Mouse (Mus musculus) limb, embryonic 13.5 days (tissue): ENCODE measurements around the gene Paxx. TPM values are rescaled to one million over a fixed set of nuclear protein-coding genes. Genes with fewer than 3 reads are reported as not detected.

ENCODE experiments used
- ATAC-seq: fragments of 200-750 bp; cut with Nextera tagmentation; 2 replicates; pipeline ENCODE4 v1.8.0; 2017; ENCODE audit warnings: low read depth, moderate number of reproducible peaks, moderate TSS enrichment; ENCODE audit not compliant: low FRiP score
- H3K27ac ChIP-seq: fragments of 300-500 bp; sonication (generic); 2 replicates; pipeline ENCODE4 v1.5.1; 2015; ENCODE audit warnings: inconsistent platforms, mild to moderate bottlenecking, moderate library complexity
- H3K27me3 ChIP-seq: fragments of 300-500 bp; sonication (generic); 2 replicates; pipeline ENCODE4 v1.6.1; 2015; ENCODE audit warnings: mild to moderate bottlenecking, inconsistent platforms
- H3K36me3 ChIP-seq: fragments of 300-500 bp; sonication (generic); 2 replicates; pipeline ENCODE4 v1.6.1; 2015; ENCODE audit warnings: inconsistent platforms, mild to moderate bottlenecking, moderate library complexity
- H3K4me1 ChIP-seq: fragments of 300-500 bp; sonication (generic); 2 replicates; pipeline ENCODE4 v1.6.1; 2015; ENCODE audit warnings: inconsistent platforms
- H3K4me2 ChIP-seq: fragments of 300-500 bp; sonication (generic); replicated peaks from 2 replicates; pipeline ENCODE4 v1.6.1; 2015; ENCODE audit warnings: inconsistent platforms, mild to moderate bottlenecking, moderate library complexity
- H3K4me3 ChIP-seq: fragments of 300-500 bp; sonication (generic); 2 replicates; pipeline ENCODE4 v1.5.1; 2015; ENCODE audit warnings: moderate library complexity, mild to moderate bottlenecking, inconsistent platforms
- H3K9ac ChIP-seq: fragments of 300-500 bp; sonication (generic); 2 replicates; pipeline ENCODE4 v1.6.1; 2015; ENCODE audit warnings: mild to moderate bottlenecking, inconsistent platforms
- H3K9me3 ChIP-seq: fragments of 300-500 bp; sonication (generic); 2 replicates; pipeline ENCODE4 v1.6.1; 2016; ENCODE audit warnings: inconsistent platforms
- WGBS: fragments of 180-500 bp; shearing (Covaris S2); methylation state at CpG from one replicate; pipeline ENCODE4 v1.1.7; 2015; 5-methylcytosine and 5-hydroxymethylcytosine counted together
- polyA plus RNA-seq: library from polyadenylated mRNA; unstranded; fragments of >200 nt; fragmentation: Nextera tagmentation; extraction: Ambion mirVana; gene quantifications from 2 replicates; pipeline ENCODE4 v1.2.1, GENCODE M21; 2015

Paxx gene
- polyA plus RNA-seq, 1 experiment from 2014 or later: 35.0 TPM

GRCm38 (mm10) chr2:25431308-25431855 lies 29.5 kb downstream of the Paxx start:
- H3K9me3 ChIP-seq: no peaks in the 10 kb centered on the region
- 62% methylated on average over 6 of the region's 6 CpGs for WGBS
- H3K4me1 ChIP-seq: peaks cover 8% of the 10 kb centered on the region; the same call in 1 of the 2 replicates

GRCm38 (mm10) chr2:25430395-25431233 lies 30.3 kb downstream of the Paxx start:
- Histone ChIP-seq H3K36me3 (peaks cover 4% of the 10 kb centered on the region; the same call in 1 of the 2 replicates), H3K4me2 (no peak overlapping the region), H3K27ac (no peak overlapping the region), H3K9me3 (no peaks in the 10 kb centered on the region), H3K9ac (no peak overlapping the region), H3K27me3 (peaks cover 38% of the 10 kb centered on the region), H3K4me3 (no peak overlapping the region), H3K4me1 (peaks cover 8% of the 10 kb centered on the region; the same call in 1 of the 2 replicates)
- WGBS: 76% methylated on average over 17 of the region's 17 CpGs
- ATAC-seq: no peak

More at GRCm38 (mm10) chr2:25431308-25431855, 29.5 kb downstream of the Paxx start:
- no peak overlapping the region for H3K4me2 ChIP-seq
- H3K36me3 ChIP-seq: peaks cover 6% of the 10 kb centered on the region; the same call in 1 of the 2 replicates
- no peak overlapping the region for H3K9ac ChIP-seq
- ATAC-seq: no peak
- H3K27me3 ChIP-seq: peaks cover 31% of the 10 kb centered on the region
- H3K4me3 ChIP-seq: no peak overlapping the region
- no peak overlapping the region for H3K27ac ChIP-seq

GRCm38 (mm10) chr2:25429435-25430180 lies 31.3 kb downstream of the Paxx start:
- no peak for ATAC-seq

GRCm38 (mm10) chr2:25428442-25429236 lies 32.3 kb downstream of the Paxx start, which contains the start of gene Abca2:
Gene Abca2 (plus strand): TSS chr2:25428703.
- peaks cover 8% of the 10 kb centered on the region; the same call in 1 of the 2 replicates for H3K4me1 ChIP-seq
- no peaks in the 10 kb centered on the region for H3K9me3 ChIP-seq
- peak; percentile 89 for ATAC-seq
- under 1% methylated on average over 76 of the region's 89 CpGs for WGBS
- H3K27ac ChIP-seq: no peak within 1 kb of the TSS
- H3K36me3 ChIP-seq: no peaks in the 10 kb centered on the region
- H3K4me2 ChIP-seq: peak within 1 kb of the TSS; percentile 90
- H3K4me3 ChIP-seq: peak within 1 kb of the TSS; percentile 71
- H3K27me3 ChIP-seq: peaks cover 58% of the 10 kb centered on the region
- peak within 1 kb of the TSS; percentile 77 for H3K9ac ChIP-seq

More at GRCm38 (mm10) chr2:25429435-25430180, 31.3 kb downstream of the Paxx start:
- Histone ChIP-seq H3K36me3 (no peaks in the 10 kb centered on the region), H3K9me3 (no peaks in the 10 kb centered on the region), H3K4me2 (peak overlapping the region; percentile 90), H3K4me3 (peak overlapping the region; percentile 71), H3K27ac (no peak overlapping the region), H3K27me3 (peaks cover 48% of the 10 kb centered on the region), H3K9ac (peak overlapping the region; percentile 77; the same call in 1 of the 2 replicates), H3K4me1 (peaks cover 8% of the 10 kb centered on the region; the same call in 1 of the 2 replicates)
- WGBS: 73% methylated on average over 5 of the region's 5 CpGs

GRCm38 (mm10) chr2:25427256-25427655 lies 33.6 kb downstream of the Paxx start:
- peaks cover 72% of the 10 kb centered on the region for H3K27me3 ChIP-seq
- ATAC-seq: no peak
- H3K4me3 ChIP-seq: no peak overlapping the region
- H3K27ac ChIP-seq: no peak overlapping the region
- H3K4me2 ChIP-seq: no peak overlapping the region
- WGBS: 92% methylated on average over 5 of the region's 5 CpGs
- H3K9me3 ChIP-seq: no peaks in the 10 kb centered on the region
- H3K9ac ChIP-seq: no peak overlapping the region
- peaks cover 8% of the 10 kb centered on the region; the same call in 1 of the 2 replicates for H3K4me1 ChIP-seq
- H3K36me3 ChIP-seq: no peaks in the 10 kb centered on the region

GRCm38 (mm10) chr2:25426721-25427191 lies 34.1 kb downstream of the Paxx start:
- ATAC-seq: no peak
- H3K27me3 ChIP-seq: peaks cover 71% of the 10 kb centered on the region

GRCm38 (mm10) chr2:25425481-25425880 lies 35.4 kb downstream of the Paxx start:
- Histone ChIP-seq H3K27ac (no peak overlapping the region), H3K36me3 (no peaks in the 10 kb centered on the region), H3K9me3 (no peaks in the 10 kb centered on the region), H3K27me3 (peaks cover 61% of the 10 kb centered on the region), H3K4me2 (no peak overlapping the region), H3K4me3 (no peak overlapping the region), H3K4me1 (peaks cover 8% of the 10 kb centered on the region; the same call in 1 of the 2 replicates), H3K9ac (0 out of 2 replicates have a peak overlapping the region, but pooled peaks have one; percentile 35)
- ATAC-seq: no peak
- 55% methylated on average over 27 of the region's 27 CpGs for WGBS

More at GRCm38 (mm10) chr2:25426721-25427191, 34.1 kb downstream of the Paxx start:
- Histone ChIP-seq H3K4me3 (no peak overlapping the region), H3K27ac (no peak overlapping the region), H3K9me3 (no peaks in the 10 kb centered on the region), H3K4me2 (no peak overlapping the region), H3K36me3 (no peaks in the 10 kb centered on the region), H3K9ac (no peak overlapping the region), H3K4me1 (peaks cover 8% of the 10 kb centered on the region; the same call in 1 of the 2 replicates)
- WGBS: 34% methylated on average over 5 of the region's 5 CpGs

GRCm38 (mm10) chr2:25423626-25424025 lies 37.3 kb downstream of the Paxx start:
- 71% methylated on average over 1 of the region's 1 CpGs for WGBS
- Histone ChIP-seq H3K4me1 (no peaks in the 10 kb centered on the region), H3K27me3 (peaks cover 47% of the 10 kb centered on the region), H3K9ac (no peak overlapping the region), H3K27ac (no peak overlapping the region), H3K36me3 (no peaks in the 10 kb centered on the region), H3K4me3 (no peak overlapping the region), H3K9me3 (no peaks in the 10 kb centered on the region), H3K4me2 (no peak overlapping the region)
- ATAC-seq: no peak

GRCm38 (mm10) chr2:25422587-25423410 lies 38.1 kb downstream of the Paxx start, which contains the start of gene Fut7:
Gene Fut7 (plus strand): TSS chr2:25423267.
- H3K4me3 ChIP-seq: no peak within 1 kb of the TSS
- H3K4me2 ChIP-seq: no peak within 1 kb of the TSS
- no peak within 1 kb of the TSS for H3K9ac ChIP-seq
- no peak for ATAC-seq
- H3K9me3 ChIP-seq: no peaks in the 10 kb centered on the region
- no peaks in the 10 kb centered on the region for H3K36me3 ChIP-seq
- H3K4me1 ChIP-seq: no peaks in the 10 kb centered on the region
- peaks cover 51% of the 10 kb centered on the region for H3K27me3 ChIP-seq
- no peak within 1 kb of the TSS for H3K27ac ChIP-seq
- 61% methylated on average over 17 of the region's 17 CpGs for WGBS

- WGBS: 14% methylated on average over 3 of the region's 3 CpGs
- H3K4me1 ChIP-seq: no peaks in the 10 kb centered on the region
- H3K27ac ChIP-seq: no peak overlapping the region
- no peak overlapping the region for H3K4me3 ChIP-seq
- peaks cover 51% of the 10 kb centered on the region for H3K27me3 ChIP-seq
- no peaks in the 10 kb centered on the region for H3K36me3 ChIP-seq
- H3K9me3 ChIP-seq: no peaks in the 10 kb centered on the region
- ATAC-seq: no peak
- no peak overlapping the region for H3K9ac ChIP-seq
- no peak overlapping the region for H3K4me2 ChIP-seq
Observed at GRCm38 (mm10) chr2:25421896-25422295, 39.0 kb downstream of the Paxx start.
